Mouse (Mus musculus) cerebellum, adult 2 months (tissue): ENCODE measurements around the gene Mvb12a.

Experiments
- CTCF ChIP-seq: fragments of 200-500 bp; IDR thresholded peaks from 2 replicates; pipeline ENCODE4 v1.5.1; 2011; ENCODE audit warnings: low read depth, mild to moderate bottlenecking, control low read depth, low read length, moderate library complexity, borderline replicate concordance; ENCODE audit not compliant: insufficient read depth
- POLR2A ChIP-seq: fragments of 200-500 bp; IDR thresholded peaks from 2 replicates; pipeline ENCODE4 v1.6.1; 2011; ENCODE audit warnings: low read length, control low read depth, borderline replicate concordance; ENCODE audit not compliant: insufficient read depth

DNA sequence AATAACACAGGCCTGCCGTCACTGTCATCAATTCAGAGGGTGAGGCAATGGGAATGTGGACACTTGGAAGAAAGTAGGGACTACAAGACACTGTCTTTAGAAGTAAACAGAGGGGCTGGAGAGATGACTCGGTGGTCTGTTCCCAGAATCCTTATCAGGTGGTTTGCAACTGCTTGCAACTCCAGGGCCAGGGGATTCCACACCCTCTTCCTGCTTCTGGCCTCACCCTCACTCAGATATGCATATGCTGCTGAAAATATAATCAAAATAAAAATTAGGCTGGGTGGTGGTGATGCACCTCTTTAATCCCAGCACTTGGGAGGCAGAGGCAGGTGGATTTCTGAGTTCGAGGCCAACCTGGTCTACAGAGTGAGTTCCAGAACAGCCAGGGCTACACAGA lies 17.3 kb downstream of the Mvb12a start:
- TF ChIP-seq CTCF: no peak
- TF ChIP-seq POLR2A: no peak
